Mouse (Mus musculus) E14TG2a.4 (cell line): ENCODE measurements around the gene Nudt13.

Experiments
- H3K27me3 ChIP-seq: 2 replicates; pipeline ENCODE4 v1.6.1; 2014; ENCODE audit warnings: low read length, control low read depth; ENCODE audit not compliant: insufficient read depth
- H3K36me3 ChIP-seq: 2 replicates; pipeline ENCODE4 v1.6.1; 2014; ENCODE audit warnings: low read length, control low read depth; ENCODE audit not compliant: insufficient read depth
- H3K4me1 ChIP-seq: replicated peaks from 2 replicates; pipeline ENCODE4 v1.6.1; 2014; ENCODE audit warnings: low read depth, low read length, control low read depth
- H3K4me3 ChIP-seq: replicated peaks from 2 replicates; pipeline ENCODE4 v1.5.1; 2014; ENCODE audit warnings: mild to moderate bottlenecking, low read length
- H3K9me3 ChIP-seq: 2 replicates; pipeline ENCODE4 v1.6.1; 2014; ENCODE audit warnings: low read length, control low read depth
- CTCF ChIP-seq: conservative IDR thresholded peaks from 2 replicates; pipeline ENCODE4 v1.5.1; 2014; ENCODE audit warnings: low read length
- NANOG ChIP-seq: IDR thresholded peaks from 2 replicates; pipeline ENCODE4 v1.6.1; 2014; ENCODE audit warnings: borderline replicate concordance, low read length, mixed read lengths

Nudt13 gene

GRCm38 (mm10) chr14:20363230-20363629 is 68.7 kb downstream of the Nudt13 start:
- H3K4me1 ChIP-seq: no peaks in the 10 kb centered on the region
- H3K4me3 ChIP-seq: no peak overlapping the region
- H3K9me3 ChIP-seq: no peaks in the 10 kb centered on the region
- TF ChIP-seq NANOG (no peak), CTCF (no peak)
- H3K36me3 ChIP-seq: peaks cover 81% of the 10 kb centered on the region
- no peaks in the 10 kb centered on the region for H3K27me3 ChIP-seq
